Mouse (Mus musculus) liver, embryonic 16.5 days (tissue): ENCODE results near the gene Gdpd4. TPM values are rescaled to one million over a fixed set of nuclear protein-coding genes. Genes with fewer than 3 reads are reported as not detected.

ENCODE experiments used
- ATAC-seq: fragments of 200-750 bp; cut with Nextera tagmentation; 2 replicates; pipeline ENCODE4 v1.8.0; 2017; ENCODE audit warnings: low read depth, mild to moderate bottlenecking, moderate number of reproducible peaks, moderate library complexity
- H3K27ac ChIP-seq: fragments of 300-500 bp; sonication (generic); 2 replicates; pipeline ENCODE4 v1.5.1; 2014; ENCODE audit warnings: mild to moderate bottlenecking, low read length
- H3K27me3 ChIP-seq: fragments of 300-500 bp; sonication (generic); 2 replicates; pipeline ENCODE4 v1.6.1; 2014; ENCODE audit warnings: low read depth, low read length, mixed read lengths; ENCODE audit not compliant: control insufficient read depth, insufficient read depth
- H3K36me3 ChIP-seq: fragments of 300-500 bp; sonication (generic); 2 replicates; pipeline ENCODE4 v1.6.1; 2014; ENCODE audit warnings: mild to moderate bottlenecking; ENCODE audit not compliant: control insufficient read depth, insufficient read depth
- H3K4me1 ChIP-seq: fragments of 300-500 bp; sonication (generic); 2 replicates; pipeline ENCODE4 v1.6.1; 2014; ENCODE audit warnings: low read depth, low read length, mixed read lengths; ENCODE audit not compliant: control insufficient read depth
- H3K4me2 ChIP-seq: fragments of 300-500 bp; sonication (generic); 2 replicates; pipeline ENCODE4 v1.6.1; 2014; ENCODE audit warnings: low read depth, low read length, mixed read lengths
- H3K4me3 ChIP-seq: fragments of 300-500 bp; sonication (generic); 2 replicates; pipeline ENCODE4 v1.5.1; 2014; ENCODE audit warnings: low read depth, mild to moderate bottlenecking, low read length
- H3K9ac ChIP-seq: fragments of 300-500 bp; sonication (generic); 2 replicates; pipeline ENCODE4 v1.6.1; 2014; ENCODE audit warnings: low read depth, low read length
- H3K9me3 ChIP-seq: fragments of 300-500 bp; sonication (generic); replicated peaks from 2 replicates; pipeline ENCODE4 v1.6.1; 2016; ENCODE audit warnings: low read length; ENCODE audit not compliant: control insufficient read depth
- WGBS: fragments of 180-500 bp; shearing (Covaris S2); extraction: QIAGEN DNeasy Blood & Tissue Kit; methylation state at CpG from one replicate; pipeline ENCODE4 v1.1.7; 2014; ENCODE audit not compliant: insufficient replicate concordance; 5-methylcytosine and 5-hydroxymethylcytosine counted together
- polyA plus RNA-seq: library from polyadenylated mRNA; unstranded; fragments of >200 nt; fragmentation: Nextera tagmentation; extraction: Ambion mirVana; gene quantifications from 2 replicates; pipeline ENCODE4 v1.2.1, GENCODE M21; 2015

Gdpd4 gene
- polyA plus RNA-seq, 1 experiment from 2014 or later = not detected

- ATAC-seq = peak; percentile 25; the same call in 1 of the 2 replicates
- H3K9me3 ChIP-seq = no peaks in the 10 kb centered on the region
- no peak overlapping the region for H3K4me2 ChIP-seq
- H3K27ac ChIP-seq = no peak overlapping the region
- H3K4me1 ChIP-seq = no peaks in the 10 kb centered on the region; the same call in 1 of the 2 replicates
- no peak overlapping the region for H3K4me3 ChIP-seq
- no peaks in the 10 kb centered on the region for H3K27me3 ChIP-seq
- H3K9ac ChIP-seq = no peak overlapping the region
- H3K36me3 ChIP-seq = peaks cover 3% of the 10 kb centered on the region
- 23% methylated on average over 5 of the region's 5 CpGs for WGBS
Observed at GRCm38 (mm10) chr7:98071620-98072019, 151.9 kb downstream of the Gdpd4 start.

- ATAC-seq = 0 out of 2 replicates have a peak, but pooled peaks have one; percentile 16
- Histone ChIP-seq H3K4me1 (no peaks in the 10 kb centered on the region), H3K36me3 (no peaks in the 10 kb centered on the region), H3K27ac (no peak overlapping the region), H3K4me2 (no peak overlapping the region), H3K27me3 (no peaks in the 10 kb centered on the region), H3K9ac (no peak overlapping the region), H3K9me3 (no peaks in the 10 kb centered on the region), H3K4me3 (no peak overlapping the region)
- 69% methylated on average over 11 of the region's 11 CpGs for WGBS
Observed at GRCm38 (mm10) chr7:98077453-98077852, 157.7 kb downstream of the Gdpd4 start.

GRCm38 (mm10) chr7:98082376-98082775, 162.6 kb downstream of the Gdpd4 start:
- H3K4me2 ChIP-seq = no peak overlapping the region
- ATAC-seq = no peak
- no peaks in the 10 kb centered on the region for H3K36me3 ChIP-seq
- no peak overlapping the region for H3K9ac ChIP-seq
- H3K4me3 ChIP-seq = no peak overlapping the region
- H3K4me1 ChIP-seq = no peaks in the 10 kb centered on the region
- H3K27me3 ChIP-seq = no peaks in the 10 kb centered on the region
- no peaks in the 10 kb centered on the region for H3K9me3 ChIP-seq
- H3K27ac ChIP-seq = no peak overlapping the region
- WGBS = 24% methylated on average over 5 of the region's 5 CpGs

- no peaks in the 10 kb centered on the region for H3K9me3 ChIP-seq
- no peaks in the 10 kb centered on the region for H3K4me1 ChIP-seq
- H3K9ac ChIP-seq = no peak overlapping the region
- no peaks in the 10 kb centered on the region for H3K27me3 ChIP-seq
- 19% methylated on average over 12 of the region's 12 CpGs for WGBS
- peak overlapping the region; percentile 33 for H3K4me2 ChIP-seq
- ATAC-seq = peak; percentile 19; the same call in 1 of the 2 replicates
- peak overlapping the region; percentile 27 for H3K4me3 ChIP-seq
- H3K27ac ChIP-seq = peak overlapping the region; percentile 43; the same call in 1 of the 2 replicates
- H3K36me3 ChIP-seq = no peaks in the 10 kb centered on the region
Observed at GRCm38 (mm10) chr7:98084541-98085293, 165.0 kb downstream of the Gdpd4 start.

GRCm38 (mm10) chr7:98085314-98085713, 165.6 kb downstream of the Gdpd4 start:
- Histone ChIP-seq H3K36me3 (no peaks in the 10 kb centered on the region), H3K4me2 (peak overlapping the region; percentile 33; the same call in 1 of the 2 replicates), H3K9ac (no peak overlapping the region), H3K27ac (peak overlapping the region; percentile 43; the same call in 1 of the 2 replicates), H3K4me3 (peak overlapping the region; percentile 27), H3K4me1 (no peaks in the 10 kb centered on the region), H3K27me3 (no peaks in the 10 kb centered on the region), H3K9me3 (no peaks in the 10 kb centered on the region)
- 23% methylated on average over 7 of the region's 7 CpGs for WGBS
- ATAC-seq = peak; percentile 32; the same call in 1 of the 2 replicates

GRCm38 (mm10) chr7:98086346-98086745, 166.6 kb downstream of the Gdpd4 start:
- no peak overlapping the region for H3K27ac ChIP-seq
- no peak overlapping the region for H3K9ac ChIP-seq
- no peak overlapping the region for H3K4me3 ChIP-seq
- no peaks in the 10 kb centered on the region for H3K36me3 ChIP-seq
- no peak for ATAC-seq
- H3K27me3 ChIP-seq = no peaks in the 10 kb centered on the region
- H3K4me1 ChIP-seq = no peaks in the 10 kb centered on the region
- no peaks in the 10 kb centered on the region for H3K9me3 ChIP-seq
- 19% methylated on average over 2 of the region's 2 CpGs for WGBS
- no peak overlapping the region for H3K4me2 ChIP-seq

- Histone ChIP-seq H3K4me2 (no peak overlapping the region), H3K9ac (no peak overlapping the region), H3K4me1 (no peaks in the 10 kb centered on the region), H3K9me3 (no peaks in the 10 kb centered on the region), H3K4me3 (no peak overlapping the region), H3K27ac (no peak overlapping the region), H3K36me3 (peaks cover 3% of the 10 kb centered on the region; the same call in 1 of the 2 replicates), H3K27me3 (no peaks in the 10 kb centered on the region)
- WGBS = 74% methylated on average over 4 of the region's 4 CpGs
- ATAC-seq = no peak
Observed at GRCm38 (mm10) chr7:98095852-98096251, 176.1 kb downstream of the Gdpd4 start.

GRCm38 (mm10) chr7:98097557-98097956, 177.8 kb downstream of the Gdpd4 start:
- no peak overlapping the region for H3K27ac ChIP-seq
- H3K27me3 ChIP-seq = no peaks in the 10 kb centered on the region
- H3K36me3 ChIP-seq = peaks cover 3% of the 10 kb centered on the region; the same call in 1 of the 2 replicates
- no peaks in the 10 kb centered on the region for H3K9me3 ChIP-seq
- H3K9ac ChIP-seq = no peak overlapping the region
- no peak overlapping the region for H3K4me2 ChIP-seq
- H3K4me3 ChIP-seq = no peak overlapping the region
- no peaks in the 10 kb centered on the region for H3K4me1 ChIP-seq
- 79% methylated on average over 8 of the region's 8 CpGs for WGBS
- no peak for ATAC-seq
